Mouse (Mus musculus): ENCODE results near the gene Elmo2.

- TF ChIP-seq CTCF (IDR thresholded peaks at IDR 0.05; ENCODE audit: low read depth, low read length) (no peak), POLR2A (IDR thresholded peaks at IDR 0.05; ENCODE audit: borderline replicate concordance, low read depth, low read length) (no peak)
Measured at GRCm38 (mm10) chr2:165319503-165319902, 6.8 kb downstream of the Elmo2 start.
